Mouse (Mus musculus): ENCODE results near the gene Mturn.

The Mturn gene

GRCm38 (mm10) chr6:54680891-54681745 lies at the start of gene Mturn:
Gene Mturn (plus strand): TSS chr6:54681624.
- CTCF ChIA-PET: no interaction called here

GRCm38 (mm10) chr6:54639877-54640276 lies 41.5 kb upstream of the Mturn start:
- CTCF ChIA-PET: no interaction called here

GRCm38 (mm10) chr6:54641953-54642352 lies 39.5 kb upstream of the Mturn start:
- CTCF ChIA-PET: no interaction called here

- CTCF ChIA-PET: no interaction called here
Measured at GRCm38 (mm10) chr6:54643181-54643580, 38.2 kb upstream of the Mturn start.

GRCm38 (mm10) chr6:54655471-54656095 lies 25.8 kb upstream of the Mturn start:
- CTCF ChIA-PET: no interaction called here

GRCm38 (mm10) chr6:54657861-54658260 lies 23.6 kb upstream of the Mturn start:
- CTCF ChIA-PET: no interaction called here

GRCm38 (mm10) chr6:54669868-54670267 lies 11.6 kb upstream of the Mturn start:
- CTCF ChIA-PET: no interaction called here

GRCm38 (mm10) chr6:54672901-54673300 lies 8.5 kb upstream of the Mturn start:
- CTCF ChIA-PET: no interaction called here

GRCm38 (mm10) chr6:54679686-54680085 lies 1.7 kb upstream of the Mturn start:
- CTCF ChIA-PET: no interaction called here

GRCm38 (mm10) chr6:54681746-54682428 lies 463 bp downstream of the Mturn start:
- CTCF ChIA-PET: no interaction called here

GRCm38 (mm10) chr6:54684085-54684484 lies 2.7 kb downstream of the Mturn start:
- CTCF ChIA-PET: no interaction called here

- CTCF ChIA-PET: no interaction called here
Measured at GRCm38 (mm10) chr6:54685103-54685502, 3.7 kb downstream of the Mturn start.

GRCm38 (mm10) chr6:54685716-54686395 lies 4.4 kb downstream of the Mturn start:
- CTCF ChIA-PET: no interaction called here

- CTCF ChIA-PET: interaction anchor here (0.6 kb wide), 1 partner anchor 386 kb away, joined by 3 read pairs; no protein-coding TSS in a partner anchor
Measured at GRCm38 (mm10) chr6:54686946-54687737, 5.7 kb downstream of the Mturn start.

- CTCF ChIA-PET: no interaction called here
Measured at GRCm38 (mm10) chr6:54688467-54689323, 7.3 kb downstream of the Mturn start.

- CTCF ChIA-PET: no interaction called here
Measured at GRCm38 (mm10) chr6:54689686-54690085, 8.3 kb downstream of the Mturn start.

- CTCF ChIA-PET: no interaction called here
Measured at GRCm38 (mm10) chr6:54690838-54691237, 9.4 kb downstream of the Mturn start.

GRCm38 (mm10) chr6:54691368-54692116 lies 10.1 kb downstream of the Mturn start:
- CTCF ChIA-PET: no interaction called here

- CTCF ChIA-PET: no interaction called here
Measured at GRCm38 (mm10) chr6:54692201-54692600, 10.8 kb downstream of the Mturn start.

- CTCF ChIA-PET: no interaction called here
Measured at GRCm38 (mm10) chr6:54693286-54693685, 11.9 kb downstream of the Mturn start.
